Mouse (Mus musculus) thymus, adult 2 months (tissue): ENCODE results near the gene Tcirg1.

Experiments used
- CTCF ChIP-seq: fragments of 200-500 bp; IDR thresholded peaks from 2 replicates; pipeline ENCODE4 v1.5.1; 2012; ENCODE audit warnings: mild to moderate bottlenecking, control low read depth, low read length, moderate library complexity, borderline replicate concordance; ENCODE audit not compliant: control insufficient read depth, poor library complexity, insufficient read depth; ENCODE audit errors: extremely low read depth
- POLR2A ChIP-seq: fragments of 200-500 bp; IDR thresholded peaks from 2 replicates; pipeline ENCODE4 v1.6.1; 2012; ENCODE audit warnings: mild to moderate bottlenecking, low read length, control low read depth, moderate library complexity; ENCODE audit not compliant: control insufficient read depth, poor library complexity, insufficient read depth; ENCODE audit errors: extremely low read depth

- TF ChIP-seq POLR2A: no peak
- TF ChIP-seq CTCF: no peak
Measured at GRCm38 (mm10) chr19:3925859-3926258, 18.9 kb upstream of the Tcirg1 start.
